Mouse (Mus musculus): ENCODE results near the gene Polr2b. TPM values are rescaled to one million over a fixed set of nuclear protein-coding genes. Genes with fewer than 3 reads are reported as not detected.

Polr2b gene
- polyA plus RNA-seq, 1 experiment from 2014 or later: 53.9 TPM

GRCm38 (mm10) chr5:77383799-77384554 lies 74.0 kb downstream of the Polr2b start:
- Histone ChIP-seq H3K4me2 (ENCODE audit: low read depth, low read length) (no peak overlapping the region), H3K27me3 (replicated peaks; ENCODE audit: control insufficient read depth, insufficient read depth, low read length) (no peaks in the 10 kb centered on the region), H3K36me3 (ENCODE audit: control insufficient read depth, insufficient read depth, low read length) (no peaks in the 10 kb centered on the region), H3K4me1 (ENCODE audit: control insufficient read depth, insufficient read depth, low read length) (peaks cover 3% of the 10 kb centered on the region; the same call in 1 of the 2 replicates), H3K9me3 (ENCODE audit: control insufficient read depth, low read length) (no peaks in the 10 kb centered on the region), H3K27ac (replicated peaks; ENCODE audit: low read depth, low read length) (no peak overlapping the region), H3K4me3 (ENCODE audit: low read depth, low read length) (no peak overlapping the region), H3K9ac (ENCODE audit: low read depth, low read length) (no peak overlapping the region)
- ATAC-seq (ENCODE audit: low read depth) (no peak), DNase-seq (ENCODE audit: low spot score) (no peak)
- WGBS: 84% methylated on average over 5 of the region's 5 CpGs

- no peak overlapping the region for H3K9ac ChIP-seq (ENCODE audit: low read depth, low read length)
- WGBS: 86% methylated on average over 9 of the region's 9 CpGs
- no peaks in the 10 kb centered on the region for H3K27me3 ChIP-seq (replicated peaks; ENCODE audit: control insufficient read depth, insufficient read depth, low read length)
- no peaks in the 10 kb centered on the region for H3K36me3 ChIP-seq (ENCODE audit: control insufficient read depth, insufficient read depth, low read length)
- H3K27ac ChIP-seq (replicated peaks; ENCODE audit: low read depth, low read length): no peak overlapping the region
- ATAC-seq (ENCODE audit: low read depth): no peak
- H3K9me3 ChIP-seq (ENCODE audit: control insufficient read depth, low read length): no peaks in the 10 kb centered on the region
- no peak overlapping the region for H3K4me2 ChIP-seq (ENCODE audit: low read depth, low read length)
- no peak overlapping the region for H3K4me3 ChIP-seq (ENCODE audit: low read depth, low read length)
- no peak for DNase-seq (ENCODE audit: low spot score)
- H3K4me1 ChIP-seq (ENCODE audit: control insufficient read depth, insufficient read depth, low read length): peaks cover 3% of the 10 kb centered on the region; the same call in 1 of the 2 replicates
Observed at GRCm38 (mm10) chr5:77384724-77385123, 74.8 kb downstream of the Polr2b start.

GRCm38 (mm10) chr5:77385221-77385620 lies 75.3 kb downstream of the Polr2b start:
- Histone ChIP-seq H3K4me1 (ENCODE audit: control insufficient read depth, insufficient read depth, low read length) (peaks cover 3% of the 10 kb centered on the region; the same call in 1 of the 2 replicates), H3K9ac (ENCODE audit: low read depth, low read length) (no peak overlapping the region), H3K27ac (replicated peaks; ENCODE audit: low read depth, low read length) (no peak overlapping the region), H3K27me3 (replicated peaks; ENCODE audit: control insufficient read depth, insufficient read depth, low read length) (no peaks in the 10 kb centered on the region), H3K9me3 (ENCODE audit: control insufficient read depth, low read length) (no peaks in the 10 kb centered on the region), H3K4me3 (ENCODE audit: low read depth, low read length) (no peak overlapping the region), H3K36me3 (ENCODE audit: control insufficient read depth, insufficient read depth, low read length) (no peaks in the 10 kb centered on the region), H3K4me2 (ENCODE audit: low read depth, low read length) (no peak overlapping the region)
- 80% methylated on average over 5 of the region's 5 CpGs for WGBS
- ATAC-seq (ENCODE audit: low read depth) (no peak), DNase-seq (ENCODE audit: low spot score) (no peak)

GRCm38 (mm10) chr5:77385900-77386595 lies 76.1 kb downstream of the Polr2b start:
- Histone ChIP-seq H3K4me2 (ENCODE audit: low read depth, low read length) (no peak overlapping the region), H3K27me3 (replicated peaks; ENCODE audit: control insufficient read depth, insufficient read depth, low read length) (no peaks in the 10 kb centered on the region), H3K36me3 (ENCODE audit: control insufficient read depth, insufficient read depth, low read length) (no peaks in the 10 kb centered on the region), H3K4me1 (ENCODE audit: control insufficient read depth, insufficient read depth, low read length) (no peaks in the 10 kb centered on the region; the same call in 1 of the 2 replicates), H3K9ac (ENCODE audit: low read depth, low read length) (no peak overlapping the region), H3K9me3 (ENCODE audit: control insufficient read depth, low read length) (no peaks in the 10 kb centered on the region), H3K27ac (replicated peaks; ENCODE audit: low read depth, low read length) (no peak overlapping the region), H3K4me3 (ENCODE audit: low read depth, low read length) (no peak overlapping the region)
- 71% methylated on average over 6 of the region's 6 CpGs for WGBS
- ATAC-seq (ENCODE audit: low read depth) (no peak), DNase-seq (ENCODE audit: low spot score) (no peak)

- WGBS: 59% methylated on average over 10 of the region's 10 CpGs
- Histone ChIP-seq H3K4me2 (ENCODE audit: low read depth, low read length) (no peak overlapping the region), H3K27ac (replicated peaks; ENCODE audit: low read depth, low read length) (no peak overlapping the region), H3K9me3 (ENCODE audit: control insufficient read depth, low read length) (no peaks in the 10 kb centered on the region), H3K36me3 (ENCODE audit: control insufficient read depth, insufficient read depth, low read length) (no peaks in the 10 kb centered on the region), H3K27me3 (replicated peaks; ENCODE audit: control insufficient read depth, insufficient read depth, low read length) (no peaks in the 10 kb centered on the region), H3K4me1 (ENCODE audit: control insufficient read depth, insufficient read depth, low read length) (no peaks in the 10 kb centered on the region), H3K4me3 (ENCODE audit: low read depth, low read length) (no peak overlapping the region), H3K9ac (ENCODE audit: low read depth, low read length) (no peak overlapping the region)
- ATAC-seq (ENCODE audit: low read depth) (no peak), DNase-seq (ENCODE audit: low spot score) (no peak)
Observed at GRCm38 (mm10) chr5:77386596-77387413, 76.9 kb downstream of the Polr2b start.

GRCm38 (mm10) chr5:77387414-77387704 lies 77.4 kb downstream of the Polr2b start:
- no peak for ATAC-seq (ENCODE audit: low read depth)
- Histone ChIP-seq H3K4me3 (ENCODE audit: low read depth, low read length) (no peak overlapping the region), H3K9me3 (ENCODE audit: control insufficient read depth, low read length) (no peaks in the 10 kb centered on the region), H3K27me3 (replicated peaks; ENCODE audit: control insufficient read depth, insufficient read depth, low read length) (no peaks in the 10 kb centered on the region), H3K27ac (replicated peaks; ENCODE audit: low read depth, low read length) (no peak overlapping the region), H3K9ac (ENCODE audit: low read depth, low read length) (no peak overlapping the region), H3K4me1 (ENCODE audit: control insufficient read depth, insufficient read depth, low read length) (no peaks in the 10 kb centered on the region), H3K4me2 (ENCODE audit: low read depth, low read length) (no peak overlapping the region), H3K36me3 (ENCODE audit: control insufficient read depth, insufficient read depth, low read length) (no peaks in the 10 kb centered on the region)
- DNase-seq (ENCODE audit: low spot score): no peak
- WGBS: 61% methylated on average over 8 of the region's 8 CpGs

GRCm38 (mm10) chr5:77388359-77388758 lies 78.4 kb downstream of the Polr2b start:
- H3K36me3 ChIP-seq (ENCODE audit: control insufficient read depth, insufficient read depth, low read length): no peaks in the 10 kb centered on the region
- WGBS: 83% methylated on average over 6 of the region's 6 CpGs
- H3K9ac ChIP-seq (ENCODE audit: low read depth, low read length): no peak overlapping the region
- ATAC-seq (ENCODE audit: low read depth) (no peak), DNase-seq (ENCODE audit: low spot score) (no peak)
- H3K4me1 ChIP-seq (ENCODE audit: control insufficient read depth, insufficient read depth, low read length): no peaks in the 10 kb centered on the region
- no peak overlapping the region for H3K27ac ChIP-seq (replicated peaks; ENCODE audit: low read depth, low read length)
- H3K4me2 ChIP-seq (ENCODE audit: low read depth, low read length): no peak overlapping the region
- no peaks in the 10 kb centered on the region for H3K27me3 ChIP-seq (replicated peaks; ENCODE audit: control insufficient read depth, insufficient read depth, low read length)
- H3K9me3 ChIP-seq (ENCODE audit: control insufficient read depth, low read length): no peaks in the 10 kb centered on the region
- no peak overlapping the region for H3K4me3 ChIP-seq (ENCODE audit: low read depth, low read length)

GRCm38 (mm10) chr5:77390272-77390671 lies 80.3 kb downstream of the Polr2b start:
- Histone ChIP-seq H3K4me2 (ENCODE audit: low read depth, low read length) (no peak overlapping the region), H3K27ac (replicated peaks; ENCODE audit: low read depth, low read length) (no peak overlapping the region), H3K27me3 (replicated peaks; ENCODE audit: control insufficient read depth, insufficient read depth, low read length) (no peaks in the 10 kb centered on the region), H3K9me3 (ENCODE audit: control insufficient read depth, low read length) (no peaks in the 10 kb centered on the region), H3K36me3 (ENCODE audit: control insufficient read depth, insufficient read depth, low read length) (no peaks in the 10 kb centered on the region), H3K4me3 (ENCODE audit: low read depth, low read length) (no peak overlapping the region), H3K9ac (ENCODE audit: low read depth, low read length) (no peak overlapping the region), H3K4me1 (ENCODE audit: control insufficient read depth, insufficient read depth, low read length) (no peaks in the 10 kb centered on the region)
- DNase-seq (ENCODE audit: low spot score) (no peak), ATAC-seq (ENCODE audit: low read depth) (no peak)
- 96% methylated on average over 1 of the region's 2 CpGs for WGBS
